Mouse (Mus musculus) heart, adult 9 months (tissue): ENCODE data around the gene Tnfrsf8.
"Not testable (repeated sequence)": the region's sequence is repeated elsewhere in the genome, so short reads cannot be mapped to it uniquely, and the experiment has no call there.

Experiments
- DNase-seq, 2 experiments: peaks; one replicate each; pipeline ENCODE4 v3.0.0; 2022; ENCODE audit warnings: low spot score in 2 of 2

Gene Tnfrsf8

DNA sequence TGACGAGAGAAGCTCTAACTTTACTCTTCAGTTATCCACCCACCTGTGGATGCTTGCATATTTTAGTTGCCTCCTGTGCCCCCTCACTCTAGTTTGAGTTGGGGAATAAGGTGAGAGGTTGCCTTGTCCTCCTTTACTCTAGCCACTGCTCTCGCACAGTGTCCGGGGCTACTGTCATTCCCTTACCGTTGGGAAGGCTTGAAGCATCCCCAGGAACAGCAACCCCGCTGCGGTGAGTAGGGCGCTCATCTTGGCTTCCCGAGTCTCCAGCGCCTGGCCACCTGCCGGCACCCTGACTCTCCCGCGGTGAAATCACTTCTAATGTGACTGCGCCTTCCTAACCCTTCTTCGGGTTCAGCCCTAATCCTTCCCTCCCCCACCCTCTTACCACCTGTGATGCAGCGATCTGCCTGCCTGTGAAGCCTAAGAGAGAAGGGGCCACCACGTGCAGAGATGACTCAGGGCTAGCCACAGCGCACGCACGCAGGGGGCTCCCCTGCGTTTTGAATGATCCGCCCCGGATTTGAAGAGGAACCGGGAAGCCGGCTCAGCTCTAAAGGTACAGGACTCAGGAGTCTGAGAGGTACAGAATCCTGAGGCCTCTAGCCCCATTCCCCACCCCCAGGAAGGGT lies at the start of gene Tnfrsf8:
Gene Tnfrsf8, minus strand, starts transcription at position 329 of the 632 bp plus-strand sequence.
- no peak for DNase-seq

DNA sequence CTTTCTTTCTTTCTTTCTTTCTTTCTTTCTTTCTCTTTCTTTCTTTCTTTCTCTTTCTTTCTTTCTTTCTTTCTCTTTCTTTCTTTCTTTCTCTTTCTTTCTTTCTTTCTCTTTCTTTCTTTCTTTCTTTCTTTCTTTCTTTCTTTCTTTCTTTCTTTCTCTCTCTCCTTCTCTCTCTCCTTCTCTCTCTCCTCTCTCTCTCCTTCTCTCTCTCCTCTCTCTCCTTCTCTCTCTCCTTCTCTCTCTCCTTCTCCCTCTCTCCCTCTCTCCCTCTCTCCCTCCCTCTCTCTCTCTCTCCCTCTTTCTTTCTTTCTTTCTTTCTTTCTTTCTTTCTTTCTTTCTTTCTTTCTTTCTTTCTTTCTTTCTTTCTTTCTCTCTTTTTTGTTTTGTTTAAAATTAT lies 46.7 kb upstream of the Tnfrsf8 start:
- not testable (repeated sequence) for DNase-seq

DNA sequence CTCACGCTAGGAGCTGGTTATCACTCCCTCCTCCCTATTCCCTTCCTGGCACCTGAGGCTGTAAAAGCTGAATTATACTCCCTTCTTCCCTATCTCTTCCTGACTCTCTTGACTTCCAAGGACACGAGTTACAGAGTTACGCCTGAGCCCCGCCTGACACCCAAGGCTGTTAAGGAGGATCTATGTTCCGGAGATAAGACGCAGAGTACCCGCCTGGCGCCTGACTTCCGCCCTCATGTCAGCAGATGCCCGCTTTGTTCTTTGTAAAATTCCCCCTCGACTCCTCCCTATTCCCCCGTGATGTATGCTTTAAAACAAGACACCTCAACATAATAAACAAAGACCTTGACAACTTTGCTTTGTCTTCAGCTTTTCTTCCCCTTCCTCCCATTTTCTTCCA lies 46.1 kb upstream of the Tnfrsf8 start:
- DNase-seq: no peak

DNA sequence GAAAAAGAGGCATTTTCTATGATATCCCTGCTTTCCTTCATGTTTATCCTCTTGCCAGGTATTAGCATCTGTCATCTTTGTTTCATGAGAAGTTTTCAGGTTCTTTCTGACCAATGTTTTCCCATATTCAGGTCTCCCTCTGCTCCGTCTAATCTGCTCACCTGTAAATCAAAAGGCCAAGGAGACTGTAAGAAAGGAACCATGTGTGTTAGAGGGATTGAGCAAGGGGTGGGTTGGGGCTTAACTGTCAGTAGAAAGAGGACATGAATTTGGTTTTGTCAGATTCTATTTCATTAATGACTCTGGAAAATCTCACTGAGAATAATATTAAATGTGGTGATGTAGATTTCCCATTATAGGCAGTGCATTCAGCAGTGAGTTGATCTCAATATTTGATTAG lies 45.6 kb upstream of the Tnfrsf8 start:
- DNase-seq: no peak

DNA sequence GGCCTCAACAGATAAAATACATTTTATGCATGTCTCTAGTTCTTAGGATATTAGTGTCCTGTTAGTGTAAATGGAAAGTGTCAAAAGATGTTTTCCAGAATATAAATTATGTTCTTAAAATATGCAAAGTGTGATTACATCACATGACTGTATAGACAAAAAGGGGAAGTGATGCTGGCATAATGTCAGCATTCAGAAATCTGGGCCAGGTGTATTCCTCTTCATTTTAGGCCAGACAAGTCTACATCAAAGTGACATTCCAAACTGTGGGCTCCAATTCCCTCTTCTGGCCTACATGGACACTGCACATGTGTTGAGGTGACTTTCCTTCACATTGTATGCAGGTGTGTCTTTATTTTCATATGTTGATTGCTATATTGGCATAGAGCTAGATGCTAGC lies 41.3 kb upstream of the Tnfrsf8 start:
- no peak for DNase-seq

DNA sequence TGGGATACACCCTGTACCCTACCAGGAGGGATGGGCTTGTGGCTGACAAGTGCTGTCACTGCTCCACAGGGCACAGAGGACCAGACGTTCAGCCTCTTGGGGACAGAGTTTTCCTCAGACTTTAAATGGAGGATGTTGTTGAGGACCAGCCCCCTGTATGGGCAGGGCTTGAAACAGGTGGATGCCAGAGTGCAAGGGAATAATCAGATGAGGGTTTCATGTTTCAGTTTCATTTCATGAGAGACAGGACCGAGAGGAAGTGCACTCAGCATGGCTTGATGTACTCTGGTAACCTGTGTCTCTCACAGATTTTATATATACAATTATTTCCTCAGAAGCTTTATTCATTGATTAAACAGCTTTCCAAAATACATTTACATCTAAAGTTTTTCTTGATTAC lies 38.9 kb upstream of the Tnfrsf8 start:
- DNase-seq: no peak

GRCm38 (mm10) chr4:145344948-145345347 lies 30.0 kb upstream of the Tnfrsf8 start:
- DNase-seq: no peak

DNA sequence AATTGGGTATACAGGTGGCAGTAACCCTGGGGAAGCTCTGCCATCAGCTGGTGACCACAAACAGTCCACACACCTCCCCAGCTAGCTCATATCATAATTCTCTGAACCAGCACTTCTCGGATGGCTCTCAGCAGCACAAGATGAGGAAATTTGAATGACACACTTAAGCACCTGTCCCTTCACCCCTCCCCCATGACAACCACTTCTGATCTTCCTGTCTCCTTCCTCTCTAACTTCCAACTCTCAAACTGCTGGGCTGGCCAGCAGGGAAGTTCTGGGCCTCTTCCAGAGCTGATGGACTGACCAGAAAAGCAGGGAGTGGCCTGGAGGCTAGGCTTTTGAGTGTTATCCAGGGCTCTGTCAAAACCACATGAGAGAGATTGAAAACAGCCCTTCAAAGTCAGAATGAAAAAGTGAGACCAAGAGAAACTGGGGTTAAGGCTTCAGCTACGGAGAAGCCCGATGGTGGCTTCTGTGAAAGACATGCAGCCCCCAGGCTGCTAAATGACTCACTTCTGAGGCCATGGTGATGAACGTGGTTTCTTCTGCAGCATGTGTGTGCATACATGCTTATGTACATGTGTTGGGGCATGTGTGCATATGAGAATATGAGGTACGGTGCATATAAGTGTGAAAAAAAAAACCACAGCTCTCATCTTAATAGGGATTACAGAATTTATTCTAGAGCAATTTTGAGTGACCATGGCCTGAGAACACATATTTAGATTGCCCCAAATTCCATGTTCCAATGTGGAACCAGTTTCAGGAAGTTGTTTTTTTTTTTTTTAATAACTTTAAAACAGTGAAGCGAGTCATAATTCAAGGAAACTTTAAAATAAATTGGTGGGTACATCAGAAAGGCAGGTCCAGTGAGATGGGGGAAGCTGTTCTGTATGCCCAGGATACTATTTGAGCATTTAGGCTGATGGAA lies 27.2 kb upstream of the Tnfrsf8 start:
- DNase-seq: no peak

DNA sequence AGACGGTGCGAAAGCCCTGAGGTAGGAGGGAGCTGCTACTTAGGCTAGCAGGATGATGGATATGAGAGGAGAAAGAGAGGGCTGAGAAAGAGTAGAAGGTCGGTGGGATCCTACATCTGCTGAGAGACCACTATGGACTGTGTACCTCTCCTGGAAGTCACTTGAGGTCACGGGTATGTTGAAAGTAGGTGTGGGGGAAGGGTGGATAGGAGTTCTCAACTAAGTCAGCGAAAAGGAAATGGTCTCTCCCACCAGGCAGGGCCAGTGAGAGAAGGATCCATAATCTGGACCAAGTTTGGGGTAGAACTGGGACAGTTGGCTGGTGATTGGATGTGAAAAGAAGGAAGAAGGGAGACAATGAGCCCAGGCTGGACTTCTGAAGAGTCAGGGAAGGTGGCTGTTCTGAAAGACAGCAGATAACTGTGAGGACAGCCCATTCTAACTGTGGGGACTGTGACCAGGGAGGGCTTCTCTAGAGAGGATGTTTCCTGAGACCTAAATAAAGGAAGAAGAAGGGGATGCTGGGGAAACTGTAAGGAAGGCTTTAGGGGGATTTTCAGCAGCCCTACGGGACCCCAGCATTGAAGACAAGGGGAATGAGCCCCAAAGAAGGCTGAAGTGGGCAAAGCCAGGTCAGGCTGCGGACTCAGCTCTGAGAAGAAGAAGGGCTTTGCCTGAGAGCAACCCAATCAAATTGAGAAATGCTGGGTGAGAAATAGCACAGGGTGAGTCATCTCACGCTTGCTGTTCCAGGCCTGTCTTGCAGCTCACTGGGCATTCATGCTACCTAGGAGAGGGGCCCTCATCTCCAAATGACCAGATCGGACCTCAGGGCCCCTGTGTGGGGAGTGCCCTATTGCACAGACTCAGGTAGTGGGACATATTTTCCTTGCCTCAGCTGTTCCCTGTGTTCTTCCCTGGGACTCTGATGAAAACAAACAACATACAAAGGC lies 23.2 kb upstream of the Tnfrsf8 start:
- no peak for DNase-seq

GRCm38 (mm10) chr4:145336587-145336986 lies 21.6 kb upstream of the Tnfrsf8 start:
- DNase-seq: no peak

DNA sequence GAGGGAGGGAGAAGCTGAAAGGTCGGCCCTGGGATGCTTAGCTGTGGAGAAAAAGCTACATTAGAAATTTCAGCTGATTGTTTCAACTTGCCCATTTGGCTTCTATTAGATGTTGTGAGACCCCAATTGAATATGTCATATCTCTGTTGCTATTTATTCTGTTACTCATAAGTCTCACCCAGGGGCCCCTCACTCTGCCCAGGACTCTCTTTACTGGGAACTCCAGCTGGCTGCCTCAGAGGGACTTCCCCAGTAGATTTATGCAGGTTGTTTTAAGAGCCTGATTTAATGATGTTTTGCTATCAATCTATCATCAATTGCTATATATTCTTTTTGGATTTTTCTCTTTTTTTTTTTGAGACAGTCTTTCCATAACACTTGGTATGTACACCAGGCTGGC lies 21.1 kb upstream of the Tnfrsf8 start:
- no peak for DNase-seq

GRCm38 (mm10) chr4:145323631-145324030 lies 8.7 kb upstream of the Tnfrsf8 start:
- no peak for DNase-seq

DNA sequence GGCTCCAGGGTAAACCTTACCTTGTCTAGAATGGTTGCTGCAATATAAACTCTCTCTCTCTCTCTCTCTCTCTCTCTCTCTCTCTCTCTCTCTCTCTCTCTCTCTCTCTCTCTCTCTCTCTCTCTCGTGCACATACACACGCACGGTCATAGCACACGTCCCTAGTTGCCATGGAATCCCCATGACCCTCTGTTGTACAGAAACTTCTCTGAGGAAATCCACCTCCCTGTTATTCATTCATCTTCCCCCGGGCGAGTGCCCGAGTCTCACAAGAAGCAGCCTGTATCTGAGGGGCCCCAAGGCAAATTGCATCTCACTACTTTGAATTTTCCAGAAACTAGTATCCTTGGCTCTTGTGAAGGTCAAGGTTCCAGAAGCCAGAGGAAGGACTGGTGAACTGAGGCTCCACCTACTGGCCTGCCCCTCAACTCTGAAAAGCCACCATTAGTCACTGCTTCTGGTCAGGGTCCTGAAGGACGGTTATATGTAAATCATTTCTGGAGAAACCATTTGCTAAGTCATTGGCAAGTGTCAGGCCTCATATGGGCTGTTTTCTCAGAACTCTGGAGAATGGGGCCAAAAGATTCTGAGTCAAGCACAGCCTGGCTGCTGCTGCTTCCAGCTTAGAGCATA lies 8.1 kb upstream of the Tnfrsf8 start:
- no peak for DNase-seq

GRCm38 (mm10) chr4:145322211-145322610 lies 7.2 kb upstream of the Tnfrsf8 start:
- no peak for DNase-seq

- no peak for DNase-seq
Measured at GRCm38 (mm10) chr4:145320624-145321023, 5.7 kb upstream of the Tnfrsf8 start.

DNA sequence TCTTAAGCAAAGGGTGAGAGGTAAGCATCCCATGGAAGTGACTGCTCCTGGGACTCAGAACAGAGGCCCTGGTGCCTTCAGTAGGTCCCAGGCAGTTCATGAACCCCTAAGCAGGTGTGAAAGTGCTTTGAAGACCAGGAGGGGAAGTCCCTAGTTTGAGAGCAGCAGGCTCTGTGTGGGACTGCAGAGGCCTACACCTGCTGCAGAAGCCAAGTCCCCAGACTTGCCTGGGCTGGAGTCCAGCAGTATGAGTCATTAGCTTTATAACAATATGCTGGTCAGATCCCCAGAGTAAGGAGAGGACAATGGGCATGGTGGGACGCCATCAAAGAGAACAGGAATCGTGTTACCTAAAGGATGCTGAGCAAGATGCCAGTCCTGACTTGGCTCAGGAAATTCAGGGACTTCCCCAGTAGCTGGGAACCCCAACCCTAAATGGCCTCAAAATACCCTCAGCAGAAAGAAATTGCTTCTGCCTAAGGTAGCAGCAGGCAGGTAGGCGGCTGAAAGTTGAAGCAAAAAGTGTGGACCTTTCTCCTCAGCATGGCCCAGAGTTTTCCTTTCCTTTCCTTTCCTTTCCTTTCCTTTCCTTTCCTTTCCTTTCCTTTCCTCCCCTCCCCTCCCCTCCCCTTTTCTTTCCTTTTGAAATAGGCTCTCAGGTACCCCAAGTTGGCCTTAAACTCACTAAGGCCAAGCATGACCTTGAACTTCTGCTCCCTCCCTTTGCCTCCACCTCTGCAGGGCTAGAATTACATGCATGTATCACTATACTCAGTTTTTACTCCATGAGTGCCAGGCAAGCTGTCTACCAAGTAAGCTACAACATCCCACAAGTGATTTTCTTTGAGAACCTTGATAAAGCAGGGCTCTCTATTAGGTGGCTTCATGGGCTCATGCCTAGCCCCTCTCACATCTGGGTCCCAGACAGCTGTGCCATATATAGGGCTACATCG lies 4.6 kb upstream of the Tnfrsf8 start:
- DNase-seq: peak; percentile 63 to 80

- DNase-seq: no peak
Measured at GRCm38 (mm10) chr4:145316708-145317107, 1.7 kb upstream of the Tnfrsf8 start.

- no peak for DNase-seq
Measured at GRCm38 (mm10) chr4:145313966-145314365, 998 bp downstream of the Tnfrsf8 start.

GRCm38 (mm10) chr4:145313256-145313655 lies 1.7 kb downstream of the Tnfrsf8 start:
- DNase-seq: no peak

GRCm38 (mm10) chr4:145312530-145312929 lies 2.4 kb downstream of the Tnfrsf8 start:
- DNase-seq: no peak
